Mouse (Mus musculus) thymus, adult 2 months (tissue): ENCODE data around the gene Eps8.

Experiments
- CTCF ChIP-seq: fragments of 200-500 bp; IDR thresholded peaks from 2 replicates; pipeline ENCODE4 v1.5.1; 2012; ENCODE audit warnings: mild to moderate bottlenecking, control low read depth, low read length, moderate library complexity, borderline replicate concordance; ENCODE audit not compliant: control insufficient read depth, poor library complexity, insufficient read depth; ENCODE audit errors: extremely low read depth
- POLR2A ChIP-seq: fragments of 200-500 bp; IDR thresholded peaks from 2 replicates; pipeline ENCODE4 v1.6.1; 2012; ENCODE audit warnings: mild to moderate bottlenecking, low read length, control low read depth, moderate library complexity; ENCODE audit not compliant: control insufficient read depth, poor library complexity, insufficient read depth; ENCODE audit errors: extremely low read depth

GRCm38 (mm10) chr6:137455537-137456041 lies 199.1 kb downstream of the Eps8 start:
- TF ChIP-seq POLR2A (no peak), CTCF (no peak)
